9 mouse cellular contexts compared by ENCODE assay signal in the genomic region with DNA sequence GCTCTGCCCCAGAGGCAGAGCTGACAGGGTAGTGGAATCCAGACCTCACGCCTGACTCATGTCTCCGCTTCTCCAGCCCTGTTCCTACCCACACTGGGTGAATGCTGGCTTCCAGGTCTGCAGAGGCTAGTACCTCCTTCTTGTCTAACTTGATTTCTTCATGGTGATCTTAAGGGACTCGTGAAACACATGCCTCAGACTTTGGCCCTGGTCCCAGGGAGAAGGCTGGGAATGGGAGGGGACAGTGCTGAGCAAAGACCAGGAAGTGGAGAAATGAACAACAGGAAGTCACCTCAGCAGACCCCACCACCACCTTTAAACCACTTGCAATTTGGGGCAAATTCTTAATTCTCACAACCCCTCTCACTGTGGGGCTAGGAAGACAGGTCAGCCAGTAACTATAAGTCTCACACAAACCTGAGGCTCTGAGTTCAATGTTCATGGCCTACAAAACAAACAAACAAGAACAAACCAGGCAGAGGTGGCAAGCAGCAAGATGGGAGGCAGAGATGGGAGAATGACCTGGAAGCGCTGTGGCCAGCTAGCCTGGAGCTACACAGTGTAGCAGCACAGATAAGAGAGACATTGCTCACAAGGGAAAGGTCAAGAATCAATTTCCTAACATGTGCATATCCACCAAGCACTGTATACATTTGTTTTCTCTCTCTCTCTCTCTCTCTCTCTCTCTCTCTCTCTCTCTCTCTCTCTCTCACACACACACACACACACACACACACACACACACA.
DNase-seq lines count a peak whose midpoint lies in the region; ATAC-seq and TF ChIP-seq lines count a peak whose summit lies in the region.
"Had no signal": no experiment of that assay in that cellular context is flagged by ENCODE, and none has a peak within 500 bp of the region (broad histone marks: within the 10 kb centered on the region; RNA-seq: fewer than 3 reads in every experiment).

No protein-coding gene starts in this region.

- TF ChIP-seq POLR2A in bone marrow macrophage, adult 2 months (IDR thresholded peaks at IDR 0.05; ENCODE audit: borderline replicate concordance, low read depth, low read length), result no peak

- DNase-seq in MN1 (ENCODE audit: low spot score), result peak; percentile 88
- DNase-seq in kidney, postnatal 14 days, result peak; percentile 71
- no peak for DNase-seq in forebrain, embryonic 14.5 days (ENCODE audit: low spot score)
- DNase-seq in layer of hippocampus, adult 18-20 months (ENCODE audit: low spot score in 2 of 2), result no peak
- DNase-seq in left cerebral cortex, adult 18-20 months (ENCODE audit: low spot score in 2 of 2), result no peak
- no peak for DNase-seq in thymus, postnatal 0 days (ENCODE audit: low spot score)

- no peak overlapping the region for H3K9ac ChIP-seq in heart, embryonic 15.5 days
- H3K9ac ChIP-seq in forebrain, embryonic 14.5 days (ENCODE audit: low read length), result no peak overlapping the region
- H3K9ac ChIP-seq: neural tube, embryonic 15.5 days had no signal

- TF ChIP-seq CTCF in bone marrow macrophage, adult 2 months (IDR thresholded peaks at IDR 0.05; ENCODE audit: low read depth, low read length), result no peak

- H3K4me2 ChIP-seq in heart, embryonic 15.5 days, result no peak overlapping the region
- no peak overlapping the region for H3K4me2 ChIP-seq in forebrain, embryonic 14.5 days (ENCODE audit: low read length)
- H3K4me2 ChIP-seq: neural tube, embryonic 15.5 days had no signal

- H3K27ac ChIP-seq in bone marrow macrophage, adult 2 months (ENCODE audit: insufficient read depth, low read depth, low read length), result peak overlapping the region; percentile 57
- peak overlapping the region; percentile 44 for H3K27ac ChIP-seq in heart, embryonic 15.5 days
- no peak overlapping the region for H3K27ac ChIP-seq in forebrain, embryonic 14.5 days (ENCODE audit: low read depth, low read length)
- H3K27ac ChIP-seq: neural tube, embryonic 15.5 days had no signal

- H3K27me3 ChIP-seq in heart, embryonic 15.5 days, result no peaks in the 10 kb centered on the region
- H3K27me3 ChIP-seq in forebrain, embryonic 14.5 days (replicated peaks; ENCODE audit: control insufficient read depth, insufficient read depth, low read length), result no peaks in the 10 kb centered on the region
- H3K27me3 ChIP-seq: neural tube, embryonic 15.5 days had no signal

- no peaks in the 10 kb centered on the region for H3K9me3 ChIP-seq in heart, embryonic 15.5 days (replicated peaks)
- H3K9me3 ChIP-seq in forebrain, embryonic 14.5 days (replicated peaks; ENCODE audit: control insufficient read depth, low read length), result no peaks in the 10 kb centered on the region
- H3K9me3 ChIP-seq: neural tube, embryonic 15.5 days had no signal

- WGBS in heart, embryonic 15.5 days, result 46% methylated on average over 4 of the region's 4 CpGs
- 90% methylated on average over 4 of the region's 4 CpGs for WGBS in forebrain, embryonic 14.5 days

- peaks cover 7% of the 10 kb centered on the region; the same call in 1 of the 2 replicates for H3K36me3 ChIP-seq in heart, embryonic 15.5 days
- H3K36me3 ChIP-seq in forebrain, embryonic 14.5 days (ENCODE audit: control insufficient read depth, insufficient read depth, low read length), result no peaks in the 10 kb centered on the region

- peaks cover 45% of the 10 kb centered on the region for H3K4me1 ChIP-seq in bone marrow macrophage, adult 2 months (ENCODE audit: control insufficient read depth, insufficient read depth, low read length)
- peaks cover 17% of the 10 kb centered on the region for H3K4me1 ChIP-seq in heart, embryonic 15.5 days (replicated peaks)
- no peaks in the 10 kb centered on the region for H3K4me1 ChIP-seq in forebrain, embryonic 14.5 days (ENCODE audit: control insufficient read depth, insufficient read depth, low read length)
- H3K4me1 ChIP-seq: neural tube, embryonic 15.5 days had no signal

- peak; percentile 51 for ATAC-seq in heart, embryonic 15.5 days (replicated peaks; ENCODE audit: insufficient number of reproducible peaks, insufficient read depth, low FRiP score, low read depth)
- no peak for ATAC-seq in forebrain, embryonic 14.5 days

- no peak overlapping the region for H3K4me3 ChIP-seq in bone marrow macrophage, adult 2 months (ENCODE audit: insufficient read depth, low read length)
- no peak overlapping the region for H3K4me3 ChIP-seq in heart, embryonic 15.5 days
- no peak overlapping the region for H3K4me3 ChIP-seq in forebrain, embryonic 14.5 days (ENCODE audit: low read depth, low read length)
- H3K4me3 ChIP-seq: neural tube, embryonic 15.5 days had no signal

Comparison
In these comparisons a context has a peak if more than half of its experiments do, and no peak if none do; other contexts are left out.
1. DNase-seq: peak in MN1 (single experiment) and kidney, postnatal 14 days (single experiment); none in forebrain, embryonic 14.5 days (single experiment), layer of hippocampus, adult 18-20 months (0 of 2), left cerebral cortex, adult 18-20 months (0 of 2) and thymus, postnatal 0 days (single experiment).